Mouse (Mus musculus): Measurements from ENCODE around the gene Odf3b. TPM values are rescaled to one million over a fixed set of nuclear protein-coding genes. Genes with fewer than 3 reads are reported as not detected.

Odf3b gene
- total RNA-seq, 2 experiments from 2014 or later: 0.58 to 0.73 TPM

GRCm38 (mm10) chr15:89339696-89340095 is 39.4 kb downstream of the Odf3b start:
- no peak for DNase-seq (ENCODE audit: low spot score in 2 of 2)

DNA sequence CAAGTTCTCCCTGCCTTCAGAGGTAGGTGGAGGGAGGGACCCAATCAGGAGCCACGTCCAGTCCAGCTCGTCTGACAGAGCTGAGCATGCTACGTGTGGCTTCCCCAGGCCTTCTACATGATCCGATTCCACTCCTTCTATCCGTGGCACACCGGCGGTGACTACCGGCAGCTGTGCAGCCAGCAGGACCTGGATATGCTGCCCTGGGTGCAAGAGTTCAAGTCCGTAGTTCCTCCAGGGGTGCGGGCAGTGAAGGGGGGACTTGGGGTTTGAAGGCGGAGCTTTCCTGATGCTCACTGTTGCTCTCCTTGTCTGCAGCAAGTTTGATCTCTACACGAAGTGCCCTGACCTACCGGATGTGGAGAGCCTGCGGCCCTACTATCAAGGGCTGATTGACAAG is 42.7 kb downstream of the Odf3b start:
- DNase-seq (ENCODE audit: low spot score in 2 of 2): no peak

GRCm38 (mm10) chr15:89334774-89335537 is 44.1 kb downstream of the Odf3b start:
- no peak for DNase-seq (ENCODE audit: low spot score in 2 of 2)

DNA sequence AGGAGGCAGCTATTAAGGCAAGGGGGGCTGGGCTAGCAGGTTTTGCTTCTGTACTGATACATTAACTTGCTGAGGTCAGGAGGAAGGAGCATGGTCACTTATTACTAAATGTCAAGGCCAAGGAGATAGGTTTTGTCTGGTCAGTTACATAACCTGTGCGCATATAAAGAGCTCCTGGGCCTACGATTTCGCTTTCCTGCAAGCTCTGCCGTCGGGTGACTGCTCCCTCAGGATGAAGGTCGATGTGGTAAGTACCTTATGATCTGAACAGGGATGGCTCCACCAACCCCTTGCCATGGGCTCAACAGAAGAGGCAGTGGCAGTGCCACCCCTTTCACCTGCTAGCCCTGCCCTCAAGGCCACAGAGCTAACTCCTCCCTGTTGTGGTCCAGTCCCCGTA is 44.8 kb downstream of the Odf3b start, which contains the start of gene Miox:
Gene Miox (plus strand): TSS at position 128 of the 400 bp plus-strand sequence.
- no peak for DNase-seq (ENCODE audit: low spot score in 2 of 2)

Other genes starting within 250 kb of the Odf3b start
- gene Mapk12, start 238.6 kb downstream of the Odf3b start, total RNA-seq (2021): 1 to 10 TPM; 8.4 to 9.6 TPM
- gene Mapk11, start 229.7 kb downstream of the Odf3b start, total RNA-seq (2021): 1 to 10 TPM; 3.7 to 3.8 TPM
- gene Plxnb2, start 198.5 kb downstream of the Odf3b start, total RNA-seq (2021): 100 to 1,000 TPM in 1 of 2 experiments, 10 to 100 TPM in 1; 84.0 to 113 TPM
- gene Dennd6b, start 182.8 kb downstream of the Odf3b start, total RNA-seq (2021): 1 to 10 TPM; 5.2 to 5.4 TPM
- gene Ppp6r2, start 167.7 kb downstream of the Odf3b start, total RNA-seq (2021): 10 to 100 TPM; 46.6 to 48.3 TPM
- gene Sbf1, start 64.0 kb downstream of the Odf3b start, total RNA-seq (2021): 10 to 100 TPM; 71.9 to 89.4 TPM
- not detected for gene Adm2, start 56.6 kb downstream of the Odf3b start, total RNA-seq (2021)
- gene Miox, start 44.9 kb downstream of the Odf3b start, total RNA-seq (2021): 1 to 10 TPM in 1 of 2 experiments, not detected in 1; 4.2 TPM
- 10 to 100 TPM; 34.4 to 40.0 TPM for gene Lmf2, start 23.6 kb downstream of the Odf3b start, total RNA-seq (2021)
- 10 to 100 TPM; 67.7 to 69.6 TPM for gene Ncaph2, start 23.6 kb downstream of the Odf3b start, total RNA-seq (2021)
- 10 to 100 TPM; 31.9 to 33.3 TPM for gene Sco2, start 5.4 kb downstream of the Odf3b start, total RNA-seq (2021)
- gene Tymp, start 2.2 kb downstream of the Odf3b start, total RNA-seq (2021): under 1 TPM; 0.33 to 0.38 TPM
- gene Klhdc7b, start 5.6 kb upstream of the Odf3b start, total RNA-seq (2021): not detected
- not detected for gene Syce3, start 31.2 kb upstream of the Odf3b start, total RNA-seq (2021)
- gene Cpt1b, start 46.6 kb upstream of the Odf3b start, total RNA-seq (2021): 100 to 1,000 TPM; 115 to 251 TPM
- 1 to 10 TPM; 1.0 to 1.6 TPM for gene C730034F03Rik, start 50.3 kb upstream of the Odf3b start, total RNA-seq (2021)
- gene Gm44502, start 50.4 kb upstream of the Odf3b start, total RNA-seq (2021): 1 to 10 TPM; 1.5 to 2.7 TPM
- gene Chkb, start 50.6 kb upstream of the Odf3b start, total RNA-seq (2021): 10 to 100 TPM; 60.5 to 88.0 TPM
- gene Mapk8ip2, start 74.6 kb upstream of the Odf3b start, total RNA-seq (2021): 10 to 100 TPM in 1 of 2 experiments, 1 to 10 TPM in 1; 8.1 to 10.9 TPM
- 10 to 100 TPM; 18.2 to 26.5 TPM for gene Arsa, start 98.1 kb upstream of the Odf3b start, total RNA-seq (2021)
- gene Shank3, start 120.3 kb upstream of the Odf3b start, total RNA-seq (2021): 10 to 100 TPM; 28.8 to 32.5 TPM
- not detected for gene Acr, start 189.0 kb upstream of the Odf3b start, total RNA-seq (2021)
- 1 to 10 TPM; 9.2 to 9.9 TPM for gene Rabl2, start 212.6 kb upstream of the Odf3b start, total RNA-seq (2021)

Measured in adrenal gland, adult 18-20 months (tissue).